ENCODE assay signal across 10 mouse cellular contexts in the genomic region with DNA sequence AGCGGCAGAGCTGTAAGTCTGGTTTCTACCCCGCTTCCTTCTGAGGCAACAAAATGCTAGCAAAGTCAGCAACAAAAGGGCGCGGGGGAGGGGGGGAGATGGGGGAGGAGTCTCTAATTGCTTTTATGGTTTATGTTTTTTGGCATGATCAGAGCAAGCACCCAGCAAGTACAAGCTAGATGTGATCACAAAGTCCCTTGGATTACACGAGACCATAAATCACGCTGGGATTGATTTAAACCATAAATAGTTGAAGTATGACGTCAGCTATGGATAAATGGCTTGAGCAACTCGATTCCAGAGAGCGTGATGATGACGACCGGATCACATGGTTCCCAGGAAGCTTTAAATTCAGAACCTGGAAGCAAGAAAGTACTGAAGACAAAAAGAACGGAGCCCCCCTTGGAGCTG. TPM values are rescaled to one million over a fixed set of nuclear protein-coding genes. Genes with fewer than 3 reads are reported as not detected.
DNase-seq lines count a peak whose midpoint lies in the region; ATAC-seq lines count a peak whose summit lies in the region.
"Had no signal": no experiment of that assay in that cellular context is flagged by ENCODE, and none has a peak within 500 bp of the region (broad histone marks: within the 10 kb centered on the region; RNA-seq: fewer than 3 reads in every experiment).

No protein-coding gene starts in this region.

- no peak overlapping the region for H3K4me3 ChIP-seq in liver, embryonic 11.5 days (ENCODE audit: low read depth, low read length)
- peak overlapping the region; percentile 8; the same call in 1 of the 2 replicates for H3K4me3 ChIP-seq in limb, embryonic 11.5 days (ENCODE audit: low read depth, low read length)
- H3K4me3 ChIP-seq in stomach, embryonic 14.5 days (ENCODE audit: low read depth, low read length) = peak overlapping the region; percentile 15; the same call in 1 of the 2 replicates

- peaks cover 13% of the 10 kb centered on the region; the same call in 1 of the 2 replicates for H3K4me1 ChIP-seq in liver, embryonic 11.5 days (replicated peaks; ENCODE audit: control insufficient read depth, insufficient read depth, low read length)
- H3K4me1 ChIP-seq in limb, embryonic 11.5 days (ENCODE audit: control insufficient read depth, insufficient read depth, low read length) = peaks cover 4% of the 10 kb centered on the region; the same call in 1 of the 2 replicates
- peaks cover 2% of the 10 kb centered on the region; the same call in 1 of the 2 replicates for H3K4me1 ChIP-seq in stomach, embryonic 14.5 days (ENCODE audit: control insufficient read depth, insufficient read depth, low read length)

- peak overlapping the region; percentile 39 for H3K4me2 ChIP-seq in liver, embryonic 11.5 days
- peak overlapping the region; percentile 31 for H3K4me2 ChIP-seq in limb, embryonic 11.5 days (ENCODE audit: low read depth, severe bottlenecking)
- peak overlapping the region; percentile 32 for H3K4me2 ChIP-seq in stomach, embryonic 14.5 days (replicated peaks; ENCODE audit: low read depth, low read length)

- 29% methylated on average over 12 of the region's 12 CpGs for WGBS in liver, embryonic 11.5 days
- 32% methylated on average over 12 of the region's 12 CpGs for WGBS in limb, embryonic 11.5 days
- WGBS in stomach, embryonic 14.5 days = 22% methylated on average over 12 of the region's 12 CpGs

- H3K9ac ChIP-seq in liver, embryonic 11.5 days (ENCODE audit: low read depth, low read length) = no peak overlapping the region
- no peak overlapping the region for H3K9ac ChIP-seq in limb, embryonic 11.5 days (ENCODE audit: low read length)
- no peak overlapping the region for H3K9ac ChIP-seq in stomach, embryonic 14.5 days (replicated peaks; ENCODE audit: low read depth, low read length)

- no peaks in the 10 kb centered on the region for H3K9me3 ChIP-seq in liver, embryonic 11.5 days (ENCODE audit: control insufficient read depth, low read length)
- no peaks in the 10 kb centered on the region for H3K9me3 ChIP-seq in limb, embryonic 11.5 days (ENCODE audit: control insufficient read depth, low read length)
- H3K9me3 ChIP-seq in stomach, embryonic 14.5 days (ENCODE audit: control insufficient read depth, low read depth, low read length) = no peaks in the 10 kb centered on the region

- no peak overlapping the region for H3K27ac ChIP-seq in liver, embryonic 11.5 days (ENCODE audit: low read depth, low read length)
- no peak overlapping the region for H3K27ac ChIP-seq in limb, embryonic 11.5 days (replicated peaks; ENCODE audit: low read depth, low read length)
- H3K27ac ChIP-seq in stomach, embryonic 14.5 days (ENCODE audit: low read length) = no peak overlapping the region

- H3K27me3 ChIP-seq in liver, embryonic 11.5 days (replicated peaks; ENCODE audit: control insufficient read depth, insufficient read depth, low read length) = peaks cover 21% of the 10 kb centered on the region
- no peaks in the 10 kb centered on the region for H3K27me3 ChIP-seq in limb, embryonic 11.5 days (ENCODE audit: control insufficient read depth, insufficient read depth, low read length)
- H3K27me3 ChIP-seq in stomach, embryonic 14.5 days (ENCODE audit: control insufficient read depth, insufficient read depth, low read length) = no peaks in the 10 kb centered on the region; the same call in 1 of the 2 replicates

- no peak for DNase-seq in liver, embryonic 11.5 days (ENCODE audit: low spot score)
- DNase-seq in liver = no peak
- peak; percentile 92 for DNase-seq in fat pad, adult 2 months (ENCODE audit: extremely low read depth, low read depth, low spot score)
- no peak for DNase-seq in limb, embryonic 11.5 days (ENCODE audit: low spot score)
- no peak for DNase-seq in cerebellum, adult 11 months
- no peak for DNase-seq in cerebellum, postnatal 25 days
- no peak for DNase-seq in lung, postnatal 25 days (ENCODE audit: low spot score)
- DNase-seq: cerebellum, adult 9-11 months; kidney, postnatal 14 days had no signal

- H3K36me3 ChIP-seq in liver, embryonic 11.5 days (ENCODE audit: control insufficient read depth, insufficient read depth, low read length) = no peaks in the 10 kb centered on the region
- H3K36me3 ChIP-seq in limb, embryonic 11.5 days (ENCODE audit: control insufficient read depth, insufficient read depth, low read length) = no peaks in the 10 kb centered on the region
- no peaks in the 10 kb centered on the region for H3K36me3 ChIP-seq in stomach, embryonic 14.5 days (ENCODE audit: control insufficient read depth, insufficient read depth, low read length)

- no peak for ATAC-seq in liver, embryonic 11.5 days (replicated peaks; ENCODE audit: low FRiP score)
- ATAC-seq in limb, embryonic 11.5 days (ENCODE audit: insufficient number of reproducible peaks, low FRiP score, low TSS enrichment, low read depth) = no peak
- no peak for ATAC-seq in stomach, embryonic 14.5 days (ENCODE audit: insufficient number of reproducible peaks, insufficient read depth, low FRiP score, low read depth)

RNA-seq across cellular contexts. Expression of gene Rhou, which starts 22.9 kb away (rescaled TPM):
- 4.8 and 4.9 TPM in 2 replicates for polyA plus RNA-seq in liver, embryonic 11.5 days (2014; fragmentation: Nextera tagmentation; extraction: Ambion mirVana)
- 8.6 and 10.1 TPM in 2 replicates for polyA plus RNA-seq in limb, embryonic 11.5 days (2014; fragmentation: Nextera tagmentation; extraction: Ambion mirVana)
- 10.8 and 11.7 TPM in 2 replicates for polyA plus RNA-seq in stomach, embryonic 14.5 days (2014; fragmentation: Nextera tagmentation; extraction: Ambion mirVana)
